Mouse (Mus musculus) urinary bladder, adult 2 months (tissue): ENCODE data around the gene Porcn. TPM values are rescaled to one million over a fixed set of nuclear protein-coding genes. Genes with fewer than 3 reads are reported as not detected.
A peak's percentile ranks its signal among the peaks of the same experiment; 100 is the strongest.

ENCODE experiments used
- DNase-seq: peaks from one replicate; pipeline ENCODE4 v3.0.0; 2022; ENCODE audit warnings: low spot score
- polyA plus RNA-seq: library from polyadenylated mRNA; depleted of rRNA; stranded (reverse); fragments of >200 nt; gene quantifications from 2 replicates; pipeline ENCODE4 v1.2.3, GENCODE M21; 2012; rRNA removed

The Porcn gene
- 40.1 and 41.2 TPM in 2 replicates for polyA plus RNA-seq

GRCm38 (mm10) chrX:8206015-8206693 lies at the start of gene Porcn:
Gene Porcn (minus strand): TSS chrX:8206525.
- peak; percentile 61 for DNase-seq

GRCm38 (mm10) chrX:8255807-8256206 lies 49.5 kb upstream of the Porcn start:
- DNase-seq = no peak

- DNase-seq = no peak
Measured at GRCm38 (mm10) chrX:8253711-8254110, 47.4 kb upstream of the Porcn start.

GRCm38 (mm10) chrX:8252334-8253285 lies 46.3 kb upstream of the Porcn start, which contains the start of gene Ftsj1:
Gene Ftsj1 (minus strand): TSS chrX:8252406.
- peak; percentile 52 for DNase-seq

GRCm38 (mm10) chrX:8251789-8252333 lies 45.5 kb upstream of the Porcn start:
- DNase-seq = no peak

GRCm38 (mm10) chrX:8248542-8249120 lies 42.3 kb upstream of the Porcn start:
- no peak for DNase-seq

- no peak for DNase-seq
Measured at GRCm38 (mm10) chrX:8247680-8248079, 41.4 kb upstream of the Porcn start.

- no peak for DNase-seq
Measured at GRCm38 (mm10) chrX:8238804-8239395, 32.6 kb upstream of the Porcn start.

GRCm38 (mm10) chrX:8236704-8237103 lies 30.4 kb upstream of the Porcn start:
- DNase-seq = no peak

GRCm38 (mm10) chrX:8233602-8234001 lies 27.3 kb upstream of the Porcn start:
- DNase-seq = no peak

GRCm38 (mm10) chrX:8230272-8230671 lies 23.9 kb upstream of the Porcn start:
- no peak for DNase-seq

- no peak for DNase-seq
Measured at GRCm38 (mm10) chrX:8223473-8223872, 17.1 kb upstream of the Porcn start.

GRCm38 (mm10) chrX:8222678-8223421 lies 16.5 kb upstream of the Porcn start:
- no peak for DNase-seq

GRCm38 (mm10) chrX:8222296-8222677 lies 16.0 kb upstream of the Porcn start:
- DNase-seq = no peak

- DNase-seq = no peak
Measured at GRCm38 (mm10) chrX:8219651-8220050, 13.3 kb upstream of the Porcn start.

- DNase-seq = no peak
Measured at GRCm38 (mm10) chrX:8218114-8218513, 11.8 kb upstream of the Porcn start.

GRCm38 (mm10) chrX:8217383-8217782 lies 11.1 kb upstream of the Porcn start:
- DNase-seq = no peak

GRCm38 (mm10) chrX:8211490-8212207 lies 5.3 kb upstream of the Porcn start:
- no peak for DNase-seq

GRCm38 (mm10) chrX:8209720-8210119 lies 3.4 kb upstream of the Porcn start:
- DNase-seq = no peak

- no peak for DNase-seq
Measured at GRCm38 (mm10) chrX:8207224-8207623, 899 bp upstream of the Porcn start.
